Mouse (Mus musculus): ENCODE results near the gene Jph3. TPM values are rescaled to one million over a fixed set of nuclear protein-coding genes. Genes with fewer than 3 reads are reported as not detected.

Jph3 gene
- total and polyA plus RNA-seq, 3 experiments = 0.10 to 0.11 TPM; not detected in 1

GRCm38 (mm10) chr8:121717982-121718425 lies 11.4 kb upstream of the Jph3 start:
- Histone ChIP-seq H3K4me1 (ENCODE audit: control insufficient read depth, insufficient read depth, low read length) (no peaks in the 10 kb centered on the region), H3K36me3 (ENCODE audit: control insufficient read depth, insufficient read depth, low read length) (no peaks in the 10 kb centered on the region), H3K4me3 (no peak overlapping the region), H3K27ac (no peak overlapping the region), H3K79me2 (replicated peaks; ENCODE audit: control insufficient read depth, insufficient read depth, low read length) (no peaks in the 10 kb centered on the region), H3K9ac (ENCODE audit: low read depth, low read length) (no peak overlapping the region), H3K27me3 (ENCODE audit: control insufficient read depth, insufficient read depth, low read length) (no peaks in the 10 kb centered on the region)
- intact Hi-C loops (cut with DNase I) = loop anchor here (5.0 to 10.0 kb wide), 2 partner anchors 114 to 207 kb away; no protein-coding TSS in a partner anchor
- DNase-seq = peak; percentile 74 to 77
- WGBS = 27% methylated on average over 12 of the region's 12 CpGs
- TF ChIP-seq POLR2A (IDR thresholded peaks at IDR 0.05; ENCODE audit: insufficient read depth, low read depth, low read length) = no peak
- TF ChIP-seq CTCF (IDR thresholded peaks at IDR 0.05) = peak; percentile 86
- TF ChIP-seq EP300 (IDR thresholded peaks at IDR 0.05; ENCODE audit: insufficient read depth, low read depth, low read length) = peak; percentile 44; the same call in 1 of the 2 replicates

- Histone ChIP-seq H3K27ac (no peak overlapping the region), H3K36me3 (ENCODE audit: control insufficient read depth, insufficient read depth, low read length) (no peaks in the 10 kb centered on the region), H3K4me3 (no peak overlapping the region), H3K9ac (ENCODE audit: low read depth, low read length) (no peak overlapping the region), H3K4me1 (ENCODE audit: control insufficient read depth, insufficient read depth, low read length) (no peaks in the 10 kb centered on the region), H3K27me3 (ENCODE audit: control insufficient read depth, insufficient read depth, low read length) (no peaks in the 10 kb centered on the region), H3K79me2 (replicated peaks; ENCODE audit: control insufficient read depth, insufficient read depth, low read length) (no peaks in the 10 kb centered on the region)
- intact Hi-C loops (cut with DNase I) = loop anchor here (5.0 to 10.0 kb wide), 2 partner anchors 113 to 206 kb away; no protein-coding TSS in a partner anchor
- DNase-seq = no peak
- WGBS = 44% methylated on average over 6 of the region's 6 CpGs
- no peak for TF ChIP-seq CTCF (IDR thresholded peaks at IDR 0.05)
- TF ChIP-seq POLR2A (IDR thresholded peaks at IDR 0.05; ENCODE audit: insufficient read depth, low read depth, low read length) = no peak
- TF ChIP-seq EP300 (IDR thresholded peaks at IDR 0.05; ENCODE audit: insufficient read depth, low read depth, low read length) = no peak
Observed at GRCm38 (mm10) chr8:121718925-121719324, 10.5 kb upstream of the Jph3 start.

GRCm38 (mm10) chr8:121721072-121721471 lies 8.4 kb upstream of the Jph3 start:
- no peak for TF ChIP-seq CTCF (IDR thresholded peaks at IDR 0.05)
- no peak for TF ChIP-seq EP300 (IDR thresholded peaks at IDR 0.05; ENCODE audit: insufficient read depth, low read depth, low read length)
- TF ChIP-seq POLR2A (IDR thresholded peaks at IDR 0.05; ENCODE audit: insufficient read depth, low read depth, low read length) = no peak
- no peaks in the 10 kb centered on the region for H3K27me3 ChIP-seq (ENCODE audit: control insufficient read depth, insufficient read depth, low read length)
- no peaks in the 10 kb centered on the region for H3K4me1 ChIP-seq (ENCODE audit: control insufficient read depth, insufficient read depth, low read length)
- H3K4me3 ChIP-seq = no peak overlapping the region
- WGBS = 43% methylated on average over 6 of the region's 6 CpGs
- intact Hi-C loops (cut with DNase I) = no loop called here
- no peak overlapping the region for H3K27ac ChIP-seq
- no peak overlapping the region for H3K9ac ChIP-seq (ENCODE audit: low read depth, low read length)
- no peaks in the 10 kb centered on the region for H3K36me3 ChIP-seq (ENCODE audit: control insufficient read depth, insufficient read depth, low read length)
- H3K79me2 ChIP-seq (replicated peaks; ENCODE audit: control insufficient read depth, insufficient read depth, low read length) = no peaks in the 10 kb centered on the region
- no peak for DNase-seq

- Histone ChIP-seq H3K9ac (ENCODE audit: low read depth, low read length) (no peak overlapping the region), H3K4me1 (ENCODE audit: control insufficient read depth, insufficient read depth, low read length) (no peaks in the 10 kb centered on the region), H3K27ac (no peak overlapping the region), H3K36me3 (ENCODE audit: control insufficient read depth, insufficient read depth, low read length) (no peaks in the 10 kb centered on the region), H3K79me2 (replicated peaks; ENCODE audit: control insufficient read depth, insufficient read depth, low read length) (no peaks in the 10 kb centered on the region), H3K4me3 (no peak overlapping the region), H3K27me3 (ENCODE audit: control insufficient read depth, insufficient read depth, low read length) (peaks cover 2% of the 10 kb centered on the region; the same call in 1 of the 2 replicates)
- no peak for DNase-seq
- TF ChIP-seq POLR2A (IDR thresholded peaks at IDR 0.05; ENCODE audit: insufficient read depth, low read depth, low read length) = no peak
- no peak for TF ChIP-seq CTCF (IDR thresholded peaks at IDR 0.05)
- no peak for TF ChIP-seq EP300 (IDR thresholded peaks at IDR 0.05; ENCODE audit: insufficient read depth, low read depth, low read length)
- intact Hi-C loops (cut with DNase I) = no loop called here
- WGBS = 73% methylated on average over 12 of the region's 12 CpGs
Observed at GRCm38 (mm10) chr8:121723846-121724245, 5.6 kb upstream of the Jph3 start.

GRCm38 (mm10) chr8:121727164-121727563 lies 2.3 kb upstream of the Jph3 start:
- DNase-seq = no peak
- H3K79me2 ChIP-seq (replicated peaks; ENCODE audit: control insufficient read depth, insufficient read depth, low read length) = no peaks in the 10 kb centered on the region
- no peak overlapping the region for H3K27ac ChIP-seq
- no peak overlapping the region for H3K9ac ChIP-seq (ENCODE audit: low read depth, low read length)
- TF ChIP-seq EP300 (IDR thresholded peaks at IDR 0.05; ENCODE audit: insufficient read depth, low read depth, low read length) (no peak), POLR2A (IDR thresholded peaks at IDR 0.05; ENCODE audit: insufficient read depth, low read depth, low read length) (no peak), CTCF (IDR thresholded peaks at IDR 0.05) (no peak)
- peaks cover 7% of the 10 kb centered on the region for H3K27me3 ChIP-seq (ENCODE audit: control insufficient read depth, insufficient read depth, low read length)
- H3K36me3 ChIP-seq (ENCODE audit: control insufficient read depth, insufficient read depth, low read length) = no peaks in the 10 kb centered on the region
- H3K4me1 ChIP-seq (ENCODE audit: control insufficient read depth, insufficient read depth, low read length) = peaks cover 2% of the 10 kb centered on the region; the same call in 1 of the 2 replicates
- H3K4me3 ChIP-seq = no peak overlapping the region
- intact Hi-C loops (cut with DNase I) = no loop called here
- WGBS = 57% methylated on average over 3 of the region's 3 CpGs

GRCm38 (mm10) chr8:121729754-121730153 lies 331 bp downstream of the Jph3 start:
- WGBS = 5% methylated on average over 54 of the region's 54 CpGs
- TF ChIP-seq EP300 (IDR thresholded peaks at IDR 0.05; ENCODE audit: insufficient read depth, low read depth, low read length) (no peak), CTCF (IDR thresholded peaks at IDR 0.05) (no peak), POLR2A (IDR thresholded peaks at IDR 0.05; ENCODE audit: insufficient read depth, low read depth, low read length) (no peak)
- Histone ChIP-seq H3K4me1 (ENCODE audit: control insufficient read depth, insufficient read depth, low read length) (peaks cover 2% of the 10 kb centered on the region; the same call in 1 of the 2 replicates), H3K36me3 (ENCODE audit: control insufficient read depth, insufficient read depth, low read length) (no peaks in the 10 kb centered on the region), H3K9ac (ENCODE audit: low read depth, low read length) (no peak overlapping the region), H3K27ac (no peak overlapping the region), H3K79me2 (replicated peaks; ENCODE audit: control insufficient read depth, insufficient read depth, low read length) (no peaks in the 10 kb centered on the region), H3K27me3 (ENCODE audit: control insufficient read depth, insufficient read depth, low read length) (peaks cover 9% of the 10 kb centered on the region), H3K4me3 (no peak overlapping the region)
- DNase-seq = no peak
- intact Hi-C loops (cut with DNase I) = no loop called here

All from heart, adult 2 months (tissue).